Mouse (Mus musculus) hindbrain, embryonic 15.5 days (tissue): ENCODE data around the gene Gsdma. TPM values are rescaled to one million over a fixed set of nuclear protein-coding genes. Genes with fewer than 3 reads are reported as not detected.

Experiments
- ATAC-seq: fragments of 200-750 bp; cut with Nextera tagmentation; 2 replicates; pipeline ENCODE4 v1.8.0; 2017; ENCODE audit warnings: low read depth, moderate number of reproducible peaks, moderate TSS enrichment; ENCODE audit not compliant: low FRiP score
- H3K27ac ChIP-seq: fragments of 300-500 bp; sonication (generic); replicated peaks from 2 replicates; pipeline ENCODE4 v1.5.1; 2015; ENCODE audit warnings: mild to moderate bottlenecking, inconsistent platforms
- H3K27me3 ChIP-seq: fragments of 300-500 bp; sonication (generic); 2 replicates; pipeline ENCODE4 v1.6.1; 2015; ENCODE audit warnings: control low read depth, inconsistent platforms
- H3K36me3 ChIP-seq: fragments of 300-500 bp; sonication (generic); 2 replicates; pipeline ENCODE4 v1.6.1; 2015; ENCODE audit warnings: control low read depth, inconsistent platforms
- H3K4me1 ChIP-seq: fragments of 300-500 bp; sonication (generic); replicated peaks from 2 replicates; pipeline ENCODE4 v1.6.1; 2015; ENCODE audit warnings: control low read depth, inconsistent platforms
- H3K4me2 ChIP-seq: fragments of 300-500 bp; sonication (generic); 2 replicates; pipeline ENCODE4 v1.6.1; 2015; ENCODE audit warnings: moderate library complexity, mild to moderate bottlenecking, inconsistent platforms
- H3K4me3 ChIP-seq: fragments of 300-500 bp; sonication (generic); 2 replicates; pipeline ENCODE4 v1.5.1; 2015; ENCODE audit warnings: mild to moderate bottlenecking, inconsistent platforms
- H3K9ac ChIP-seq: fragments of 300-500 bp; sonication (generic); 2 replicates; pipeline ENCODE4 v1.6.1; 2015; ENCODE audit warnings: inconsistent platforms
- H3K9me3 ChIP-seq: fragments of 300-500 bp; sonication (generic); 2 replicates; pipeline ENCODE4 v1.6.1; 2016; ENCODE audit warnings: control low read depth, inconsistent platforms
- WGBS: fragments of 180-500 bp; shearing (Covaris S2); methylation state at CpG from one replicate; pipeline ENCODE4 v1.1.7; 2015; 5-methylcytosine and 5-hydroxymethylcytosine counted together
- polyA plus RNA-seq: library from polyadenylated mRNA; unstranded; fragments of >200 nt; fragmentation: Nextera tagmentation; extraction: Ambion mirVana; gene quantifications from 2 replicates; pipeline ENCODE4 v1.2.1, GENCODE M21; 2015

Gsdma gene
- polyA plus RNA-seq, 1 experiment from 2014 or later, result not detected

GRCm38 (mm10) chr11:98681786-98682745 lies 17.9 kb downstream of the Gsdma start, which contains the start of gene Psmd3:
Gene Psmd3, plus strand, starts transcription at chr11:98682554.
- ATAC-seq, result peak; percentile 97
- WGBS, result 4% methylated on average over 45 of the region's 45 CpGs
- no peaks in the 10 kb centered on the region for H3K9me3 ChIP-seq

GRCm38 (mm10) chr11:98682811-98683210 lies 18.7 kb downstream of the Gsdma start:
- Histone ChIP-seq H3K27ac (peak overlapping the region; percentile 77), H3K27me3 (no peaks in the 10 kb centered on the region), H3K4me3 (peak overlapping the region; percentile 76), H3K36me3 (peaks cover 25% of the 10 kb centered on the region), H3K4me2 (peak overlapping the region; percentile 83), H3K4me1 (peaks cover 17% of the 10 kb centered on the region), H3K9ac (peak overlapping the region; percentile 94), H3K9me3 (no peaks in the 10 kb centered on the region)
- ATAC-seq, result peak; percentile 13; the same call in 1 of the 2 replicates
- 0% methylated on average over 23 of the region's 23 CpGs for WGBS

More at GRCm38 (mm10) chr11:98681786-98682745, 17.9 kb downstream of the Gsdma start, which contains the start of gene Psmd3:
- H3K36me3 ChIP-seq, result peaks cover 18% of the 10 kb centered on the region
- H3K27ac ChIP-seq, result peak within 1 kb of the TSS; percentile 82
- no peaks in the 10 kb centered on the region for H3K27me3 ChIP-seq
- peak within 1 kb of the TSS; percentile 94 for H3K9ac ChIP-seq
- peak within 1 kb of the TSS; percentile 83 for H3K4me2 ChIP-seq
- H3K4me1 ChIP-seq, result peaks cover 17% of the 10 kb centered on the region
- peak within 1 kb of the TSS; percentile 76 for H3K4me3 ChIP-seq

GRCm38 (mm10) chr11:98685642-98686041 lies 21.5 kb downstream of the Gsdma start:
- H3K9ac ChIP-seq, result no peak overlapping the region
- no peak for ATAC-seq
- H3K4me2 ChIP-seq, result no peak overlapping the region
- no peaks in the 10 kb centered on the region for H3K9me3 ChIP-seq
- no peak overlapping the region for H3K4me3 ChIP-seq
- H3K36me3 ChIP-seq, result peaks cover 48% of the 10 kb centered on the region
- 91% methylated on average over 9 of the region's 9 CpGs for WGBS
- no peaks in the 10 kb centered on the region for H3K27me3 ChIP-seq
- no peak overlapping the region for H3K27ac ChIP-seq
- peaks cover 17% of the 10 kb centered on the region for H3K4me1 ChIP-seq

- H3K9ac ChIP-seq, result no peak overlapping the region
- H3K9me3 ChIP-seq, result no peaks in the 10 kb centered on the region
- no peaks in the 10 kb centered on the region for H3K27me3 ChIP-seq
- 94% methylated on average over 4 of the region's 4 CpGs for WGBS
- H3K4me3 ChIP-seq, result no peak overlapping the region
- no peak for ATAC-seq
- H3K4me1 ChIP-seq, result peaks cover 13% of the 10 kb centered on the region
- H3K36me3 ChIP-seq, result peaks cover 61% of the 10 kb centered on the region
- H3K4me2 ChIP-seq, result no peak overlapping the region
- no peak overlapping the region for H3K27ac ChIP-seq
These were observed 22.8 kb downstream of the Gsdma start for GRCm38 (mm10) chr11:98686976-98687375.

GRCm38 (mm10) chr11:98688009-98688408 lies 23.9 kb downstream of the Gsdma start:
- no peak for ATAC-seq
- WGBS, result 90% methylated on average over 8 of the region's 8 CpGs
- H3K9me3 ChIP-seq, result no peaks in the 10 kb centered on the region
- H3K4me3 ChIP-seq, result no peak overlapping the region
- peaks cover 71% of the 10 kb centered on the region for H3K36me3 ChIP-seq
- H3K27ac ChIP-seq, result no peak overlapping the region
- H3K9ac ChIP-seq, result no peak overlapping the region
- no peaks in the 10 kb centered on the region for H3K27me3 ChIP-seq
- H3K4me1 ChIP-seq, result peaks cover 13% of the 10 kb centered on the region
- H3K4me2 ChIP-seq, result no peak overlapping the region

GRCm38 (mm10) chr11:98693201-98693600 lies 29.1 kb downstream of the Gsdma start:
- Histone ChIP-seq H3K9ac (no peak overlapping the region), H3K4me1 (no peaks in the 10 kb centered on the region), H3K27ac (no peak overlapping the region), H3K27me3 (no peaks in the 10 kb centered on the region), H3K4me3 (no peak overlapping the region), H3K4me2 (no peak overlapping the region), H3K9me3 (no peaks in the 10 kb centered on the region), H3K36me3 (peaks cover 76% of the 10 kb centered on the region)
- WGBS, result 78% methylated on average over 13 of the region's 13 CpGs
- ATAC-seq, result no peak

GRCm38 (mm10) chr11:98693746-98694145 lies 29.6 kb downstream of the Gsdma start:
- Histone ChIP-seq H3K27me3 (no peaks in the 10 kb centered on the region), H3K27ac (no peak overlapping the region), H3K4me3 (no peak overlapping the region), H3K4me2 (no peak overlapping the region), H3K4me1 (no peaks in the 10 kb centered on the region), H3K36me3 (peaks cover 73% of the 10 kb centered on the region), H3K9me3 (no peaks in the 10 kb centered on the region), H3K9ac (no peak overlapping the region)
- no peak; the same call in 1 of the 2 replicates for ATAC-seq
- WGBS, result 93% methylated on average over 9 of the region's 9 CpGs

- no peaks in the 10 kb centered on the region for H3K4me1 ChIP-seq
- H3K36me3 ChIP-seq, result peaks cover 70% of the 10 kb centered on the region
- H3K9ac ChIP-seq, result no peak overlapping the region
- H3K9me3 ChIP-seq, result no peaks in the 10 kb centered on the region
- no peak overlapping the region for H3K4me2 ChIP-seq
- no peak overlapping the region for H3K27ac ChIP-seq
- no peaks in the 10 kb centered on the region for H3K27me3 ChIP-seq
- 80% methylated on average over 9 of the region's 9 CpGs for WGBS
- no peak for ATAC-seq
- H3K4me3 ChIP-seq, result no peak overlapping the region
These were observed 30.1 kb downstream of the Gsdma start for GRCm38 (mm10) chr11:98694301-98694700.

GRCm38 (mm10) chr11:98695408-98695807 lies 31.3 kb downstream of the Gsdma start:
- Histone ChIP-seq H3K27me3 (no peaks in the 10 kb centered on the region), H3K4me3 (no peak overlapping the region), H3K9ac (no peak overlapping the region), H3K4me2 (no peak overlapping the region), H3K27ac (no peak overlapping the region), H3K9me3 (no peaks in the 10 kb centered on the region), H3K4me1 (no peaks in the 10 kb centered on the region), H3K36me3 (peaks cover 59% of the 10 kb centered on the region)
- 76% methylated on average over 14 of the region's 14 CpGs for WGBS
- no peak for ATAC-seq

GRCm38 (mm10) chr11:98696454-98697216 lies 32.5 kb downstream of the Gsdma start:
- Histone ChIP-seq H3K27me3 (no peaks in the 10 kb centered on the region), H3K9me3 (no peaks in the 10 kb centered on the region), H3K4me3 (no peak overlapping the region), H3K36me3 (peaks cover 47% of the 10 kb centered on the region), H3K27ac (no peak overlapping the region), H3K4me2 (no peak overlapping the region), H3K4me1 (no peaks in the 10 kb centered on the region), H3K9ac (no peak overlapping the region)
- no peak for ATAC-seq
- WGBS, result 80% methylated on average over 14 of the region's 14 CpGs

GRCm38 (mm10) chr11:98697225-98697624 lies 33.1 kb downstream of the Gsdma start:
- no peaks in the 10 kb centered on the region for H3K4me1 ChIP-seq
- 92% methylated on average over 12 of the region's 12 CpGs for WGBS
- no peaks in the 10 kb centered on the region for H3K27me3 ChIP-seq
- H3K27ac ChIP-seq, result no peak overlapping the region
- H3K4me2 ChIP-seq, result no peak overlapping the region
- no peak for ATAC-seq
- no peak overlapping the region for H3K4me3 ChIP-seq
- peaks cover 41% of the 10 kb centered on the region for H3K36me3 ChIP-seq
- no peaks in the 10 kb centered on the region for H3K9me3 ChIP-seq
- no peak overlapping the region for H3K9ac ChIP-seq
